Mouse (Mus musculus) C2C12 (cell line): ENCODE results near the gene Mgat4a. TPM values are rescaled to one million over a fixed set of nuclear protein-coding genes. Genes with fewer than 3 reads are reported as not detected.

Source experiments
- H3K27me3 ChIP-seq: one replicate; pipeline ENCODE4 v1.6.1; 2011; ENCODE audit not compliant: control insufficient read depth, insufficient read depth, insufficient read length
- H3K36me3 ChIP-seq: one replicate; pipeline ENCODE4 v1.6.1; 2011; ENCODE audit not compliant: control insufficient read depth, insufficient read depth
- H3K4me3 ChIP-seq: one replicate; pipeline ENCODE4 v1.5.1; 2011; ENCODE audit warnings: mild to moderate bottlenecking, control low read depth; ENCODE audit not compliant: poor library complexity, insufficient read depth, severe bottlenecking
- H3K79me2 ChIP-seq: one replicate; pipeline ENCODE4 v1.6.1; 2011; ENCODE audit not compliant: control insufficient read depth, insufficient read depth
- H3K79me3 ChIP-seq: one replicate; pipeline ENCODE4 v1.6.1; 2011; ENCODE audit warnings: low read depth, control low read depth
- H3ac ChIP-seq: one replicate; pipeline ENCODE3; 2011; ENCODE audit warnings: low read depth; ENCODE audit not compliant: control insufficient read depth, insufficient read length
- CEBPB ChIP-seq: IDR thresholded peaks from one replicate; pipeline ENCODE4 v1.6.1; 2011; ENCODE audit warnings: low read depth, mild to moderate bottlenecking, control low read depth, moderate library complexity
- CTCF ChIP-seq: IDR thresholded peaks from one replicate; pipeline ENCODE4 v1.5.1; 2011; ENCODE audit not compliant: control insufficient read depth, insufficient read depth, insufficient read length
- FOSL1 ChIP-seq: IDR thresholded peaks from one replicate; pipeline ENCODE4 v1.8.0; 2011; ENCODE audit warnings: mild to moderate bottlenecking, low read length; ENCODE audit not compliant: poor library complexity, insufficient read depth, severe bottlenecking
- MAX ChIP-seq: IDR thresholded peaks from one replicate; pipeline ENCODE4 v1.6.1; 2011; ENCODE audit warnings: mild to moderate bottlenecking, control low read depth
- MYOD1 ChIP-seq: IDR thresholded peaks from one replicate; pipeline ENCODE4 v1.6.1; 2011; ENCODE audit warnings: low read depth; ENCODE audit not compliant: control insufficient read depth, insufficient read length
- MYOG ChIP-seq: IDR thresholded peaks from one replicate; pipeline ENCODE4 v1.6.1; 2011; ENCODE audit not compliant: control insufficient read depth, insufficient read length; ENCODE audit errors: extremely low read depth
- USF1 ChIP-seq: IDR thresholded peaks from one replicate; pipeline ENCODE4 v1.6.1; 2011; ENCODE audit warnings: low read depth, mild to moderate bottlenecking, control low read depth, moderate library complexity
- polyA plus RNA-seq: library from polyadenylated mRNA; unstranded; fragments of >200 nt; fragmentation: generic; extraction: Trizol; gene quantifications from one replicate; pipeline ENCODE4 v1.2.1, GENCODE M21; 2012; ENCODE audit warnings: missing spikeins

The Mgat4a gene
- polyA plus RNA-seq, 1 experiment: 0.01 TPM

DNA sequence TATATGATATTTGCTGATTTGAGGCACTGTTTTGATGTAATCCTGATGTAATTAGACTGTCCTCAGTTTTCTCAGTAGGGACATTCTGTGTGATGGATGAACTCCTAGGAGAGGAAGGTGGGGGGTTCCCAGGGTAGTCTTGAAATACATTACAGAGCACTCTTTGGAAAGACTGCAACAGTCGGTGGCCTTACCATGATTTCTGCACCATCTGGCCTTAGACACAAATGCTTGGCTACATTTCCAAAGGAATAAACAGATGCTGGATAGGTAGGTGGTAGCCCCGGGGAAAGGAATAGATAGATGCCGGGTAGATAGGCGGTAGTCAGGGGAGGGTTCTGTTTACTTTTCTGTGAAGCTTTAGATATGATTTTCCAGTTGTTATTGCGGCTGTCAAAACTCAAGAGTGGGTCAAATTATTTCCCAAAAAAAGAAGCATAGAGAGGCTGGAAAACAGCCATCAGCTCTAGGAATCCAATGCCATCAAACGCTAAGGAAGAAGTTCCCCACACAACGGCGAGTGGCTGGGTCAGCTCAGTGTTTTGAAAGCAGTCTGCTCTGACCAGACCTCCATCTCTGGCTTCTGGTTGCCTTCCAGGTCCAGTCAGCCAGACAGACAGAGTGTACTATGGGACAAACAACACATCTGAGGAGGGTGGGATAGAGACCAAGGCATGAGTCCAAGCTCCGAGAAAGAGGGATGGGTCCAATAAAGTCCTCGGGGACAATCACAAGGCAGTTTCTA, 31.9 kb upstream of the Mgat4a start:
- H3K36me3 ChIP-seq: no peaks in the 10 kb centered on the region
- no peaks in the 10 kb centered on the region for H3K79me3 ChIP-seq
- no peak overlapping the region for H3K4me3 ChIP-seq
- TF ChIP-seq USF1: no peak
- TF ChIP-seq CTCF: no peak
- TF ChIP-seq MYOD1: no peak
- TF ChIP-seq FOSL1: no peak
- TF ChIP-seq CEBPB: no peak
- TF ChIP-seq MYOG: no peak
- TF ChIP-seq MAX: no peak
- no peak overlapping the region for H3ac ChIP-seq
- peaks cover 4% of the 10 kb centered on the region for H3K27me3 ChIP-seq
- H3K79me2 ChIP-seq: no peaks in the 10 kb centered on the region

GRCm38 (mm10) chr1:37568379-37568778, 27.6 kb upstream of the Mgat4a start:
- Histone ChIP-seq H3K79me2 (no peaks in the 10 kb centered on the region), H3K79me3 (no peaks in the 10 kb centered on the region), H3K27me3 (peaks cover 4% of the 10 kb centered on the region), H3K36me3 (no peaks in the 10 kb centered on the region), H3ac (no peak overlapping the region), H3K4me3 (no peak overlapping the region)
- no peak for TF ChIP-seq MAX
- no peak for TF ChIP-seq MYOD1

- H3K36me3 ChIP-seq: no peaks in the 10 kb centered on the region
- H3ac ChIP-seq: no peak overlapping the region
- H3K4me3 ChIP-seq: no peak overlapping the region
- no peaks in the 10 kb centered on the region for H3K79me3 ChIP-seq
- peaks cover 4% of the 10 kb centered on the region for H3K27me3 ChIP-seq
- H3K79me2 ChIP-seq: no peaks in the 10 kb centered on the region
- TF ChIP-seq FOSL1 (no peak), CTCF (no peak), MAX (no peak), MYOG (no peak), CEBPB (no peak), USF1 (no peak), MYOD1 (no peak)
These were observed 25.9 kb upstream of the Mgat4a start for GRCm38 (mm10) chr1:37566754-37567153.

DNA sequence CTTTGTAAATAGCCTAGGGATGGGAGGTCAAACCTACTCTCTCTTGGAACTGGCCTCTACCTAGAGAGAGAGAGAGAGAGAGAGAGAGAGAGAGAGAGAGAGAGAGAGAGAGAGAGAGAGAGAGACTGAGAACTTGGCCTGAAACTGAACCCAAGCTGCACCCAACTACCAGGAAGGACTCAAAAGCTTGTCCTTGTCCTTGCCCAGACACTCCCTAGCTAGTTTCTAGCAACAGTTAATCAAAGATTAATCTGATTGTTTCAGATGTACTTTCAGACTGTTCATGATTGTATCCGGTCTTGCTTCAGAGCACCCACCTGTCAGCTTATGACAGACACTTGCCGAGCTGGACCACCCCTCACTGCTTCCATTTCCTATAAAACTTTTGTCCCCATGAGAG, 25.5 kb upstream of the Mgat4a start:
- Histone ChIP-seq H3K36me3 (no peaks in the 10 kb centered on the region), H3ac (no peak overlapping the region), H3K79me3 (no peaks in the 10 kb centered on the region), H3K27me3 (peaks cover 4% of the 10 kb centered on the region), H3K79me2 (no peaks in the 10 kb centered on the region), H3K4me3 (no peak overlapping the region)
- TF ChIP-seq USF1 (no peak), CTCF (no peak), MAX (no peak), MYOG (no peak)

DNA sequence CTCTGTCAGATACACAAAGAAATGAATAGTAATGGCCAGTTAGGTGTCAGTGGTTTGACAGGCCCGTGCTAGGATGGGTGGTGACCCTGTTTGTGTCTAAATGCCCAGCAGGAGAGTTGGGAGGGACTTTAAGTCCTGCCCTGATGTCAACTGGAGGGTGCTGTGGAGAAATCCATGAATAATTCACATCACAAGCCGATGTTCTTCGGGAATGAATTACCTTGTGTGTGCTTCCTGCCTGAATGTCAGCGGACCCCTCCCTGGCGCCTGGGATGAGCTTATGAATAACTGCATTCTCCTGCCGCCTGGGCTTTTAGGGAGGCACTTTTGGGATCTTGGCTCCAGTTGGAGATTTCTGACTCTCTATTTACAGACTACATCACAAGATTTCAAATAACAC, 24.6 kb upstream of the Mgat4a start:
- Histone ChIP-seq H3K79me3 (no peaks in the 10 kb centered on the region), H3K27me3 (peaks cover 4% of the 10 kb centered on the region), H3K79me2 (no peaks in the 10 kb centered on the region), H3K36me3 (no peaks in the 10 kb centered on the region), H3ac (no peak overlapping the region), H3K4me3 (no peak overlapping the region)
- TF ChIP-seq USF1 (no peak), MYOD1 (no peak), MAX (no peak), CEBPB (no peak), FOSL1 (no peak), CTCF (no peak), MYOG (no peak)

GRCm38 (mm10) chr1:37561955-37562354, 21.1 kb upstream of the Mgat4a start:
- Histone ChIP-seq H3K36me3 (no peaks in the 10 kb centered on the region), H3K79me3 (no peaks in the 10 kb centered on the region), H3K79me2 (no peaks in the 10 kb centered on the region), H3ac (no peak overlapping the region), H3K27me3 (no peaks in the 10 kb centered on the region), H3K4me3 (no peak overlapping the region)
- TF ChIP-seq USF1: no peak
- no peak for TF ChIP-seq MYOD1
- no peak for TF ChIP-seq CTCF
- no peak for TF ChIP-seq MAX
- no peak for TF ChIP-seq CEBPB
- TF ChIP-seq FOSL1: no peak
- no peak for TF ChIP-seq MYOG
